Mouse (Mus musculus): ENCODE measurements around the gene Tent5c.

- TF ChIP-seq CTCF (IDR thresholded peaks at IDR 0.05; ENCODE audit: extremely low read depth, insufficient read depth, insufficient read length, insufficient replicate concordance) (no peak), POLR2A (IDR thresholded peaks at IDR 0.05; ENCODE audit: low read depth, low read length) (no peak)
Observed at GRCm38 (mm10) chr3:100420691-100421056, 68.5 kb downstream of the Tent5c start.

All from spleen, adult 2 months (tissue).